Comparison of ENCODE assay signal across 16 mouse cellular contexts in genomic region chr1:47507801-47508200, GRCm38 (mm10).
"Had no signal": no experiment of that assay in that cellular context is flagged by ENCODE, and none has a peak within 500 bp of the region (broad histone marks: within the 10 kb centered on the region; RNA-seq: fewer than 3 reads in every experiment).

No protein-coding gene starts in this region.

- H3K36me3 ChIP-seq: neural tube, embryonic 12.5 days; neural tube, embryonic 13.5 days; neural tube, embryonic 15.5 days; stomach, embryonic 15.5 days had no signal

- DNase-seq: right cerebral cortex, adult 18-20 months; right cerebral cortex, postnatal 14 days; right cerebral cortex, postnatal 25 days; right cerebral cortex, postnatal 4 days; spleen, adult 18-20 months; thymus, adult 18-20 months; thymus, adult 2 months; thymus, postnatal 14 days; thymus, postnatal 25 days; thymus, postnatal 36 days; thymus, postnatal 4 days had no signal

- H3K27me3 ChIP-seq: neural tube, embryonic 12.5 days; neural tube, embryonic 13.5 days; neural tube, embryonic 15.5 days; stomach, embryonic 15.5 days had no signal

- H3K4me1 ChIP-seq: neural tube, embryonic 12.5 days; neural tube, embryonic 13.5 days; neural tube, embryonic 15.5 days; stomach, embryonic 15.5 days had no signal

- H3K9ac ChIP-seq: neural tube, embryonic 12.5 days; neural tube, embryonic 13.5 days; neural tube, embryonic 15.5 days; stomach, embryonic 15.5 days had no signal

- H3K4me2 ChIP-seq: neural tube, embryonic 12.5 days; neural tube, embryonic 13.5 days; neural tube, embryonic 15.5 days; stomach, embryonic 15.5 days had no signal

- H3K9me3 ChIP-seq: neural tube, embryonic 12.5 days; neural tube, embryonic 13.5 days; neural tube, embryonic 15.5 days; stomach, embryonic 15.5 days had no signal

- H3K27ac ChIP-seq: neural tube, embryonic 12.5 days; neural tube, embryonic 13.5 days; neural tube, embryonic 15.5 days; stomach, embryonic 15.5 days; stomach, postnatal 0 days had no signal

- H3K4me3 ChIP-seq: neural tube, embryonic 12.5 days; neural tube, embryonic 13.5 days; neural tube, embryonic 15.5 days; stomach, embryonic 15.5 days had no signal
